Mouse (Mus musculus): Measurements from ENCODE around the gene Rasa4. TPM values are rescaled to one million over a fixed set of nuclear protein-coding genes. Genes with fewer than 3 reads are reported as not detected.
"Not testable (repeated sequence)": the region's sequence is repeated elsewhere in the genome, so short reads cannot be mapped to it uniquely, and the experiment has no call there.

Rasa4 gene
- polyA plus RNA-seq, 1 experiment from 2014 or later = 4.7 TPM

GRCm38 (mm10) chr5:136057085-136057484 is 26.6 kb upstream of the Rasa4 start:
- DNase-seq (ENCODE audit: low spot score) (no peak), ATAC-seq (ENCODE audit: insufficient read depth, low FRiP score, low TSS enrichment) (no peak)
- Histone ChIP-seq H3K27me3 (ENCODE audit: control insufficient read depth, insufficient read depth, low read length) (no peaks in the 10 kb centered on the region), H3K36me3 (ENCODE audit: control insufficient read depth, insufficient read depth, low read length) (no peaks in the 10 kb centered on the region), H3K9ac (ENCODE audit: low read length) (no peak overlapping the region), H3K4me2 (ENCODE audit: low read depth) (no peak overlapping the region), H3K9me3 (ENCODE audit: control insufficient read depth, low read length) (no peaks in the 10 kb centered on the region), H3K4me1 (ENCODE audit: control insufficient read depth, insufficient read depth, low read length) (peaks cover 3% of the 10 kb centered on the region; the same call in 1 of the 2 replicates), H3K4me3 (ENCODE audit: low read depth, low read length) (no peak overlapping the region), H3K27ac (ENCODE audit: low read depth, low read length) (no peak overlapping the region)
- 26% methylated on average over 8 of the region's 8 CpGs for WGBS

- H3K4me2 ChIP-seq (ENCODE audit: low read depth) = no peak overlapping the region
- H3K9me3 ChIP-seq (ENCODE audit: control insufficient read depth, low read length) = no peaks in the 10 kb centered on the region
- 16% methylated on average over 12 of the region's 12 CpGs for WGBS
- DNase-seq (ENCODE audit: low spot score) (peak; percentile 83), ATAC-seq (ENCODE audit: insufficient read depth, low FRiP score, low TSS enrichment) (no peak)
- H3K36me3 ChIP-seq (ENCODE audit: control insufficient read depth, insufficient read depth, low read length) = no peaks in the 10 kb centered on the region
- H3K4me1 ChIP-seq (ENCODE audit: control insufficient read depth, insufficient read depth, low read length) = peaks cover 3% of the 10 kb centered on the region; the same call in 1 of the 2 replicates
- H3K27me3 ChIP-seq (ENCODE audit: control insufficient read depth, insufficient read depth, low read length) = no peaks in the 10 kb centered on the region
- H3K9ac ChIP-seq (ENCODE audit: low read length) = no peak overlapping the region
- no peak overlapping the region for H3K27ac ChIP-seq (ENCODE audit: low read depth, low read length)
- no peak overlapping the region for H3K4me3 ChIP-seq (ENCODE audit: low read depth, low read length)
These were observed 22.1 kb upstream of the Rasa4 start for GRCm38 (mm10) chr5:136061567-136061966.

- Histone ChIP-seq H3K27me3 (ENCODE audit: control insufficient read depth, insufficient read depth, low read length) (no peaks in the 10 kb centered on the region), H3K27ac (ENCODE audit: low read depth, low read length) (no peak overlapping the region), H3K4me1 (ENCODE audit: control insufficient read depth, insufficient read depth, low read length) (peaks cover 3% of the 10 kb centered on the region; the same call in 1 of the 2 replicates), H3K9ac (ENCODE audit: low read length) (no peak overlapping the region), H3K4me2 (ENCODE audit: low read depth) (no peak overlapping the region), H3K36me3 (ENCODE audit: control insufficient read depth, insufficient read depth, low read length) (no peaks in the 10 kb centered on the region), H3K9me3 (ENCODE audit: control insufficient read depth, low read length) (no peaks in the 10 kb centered on the region), H3K4me3 (ENCODE audit: low read depth, low read length) (no peak overlapping the region)
- DNase-seq (ENCODE audit: low spot score) (no peak), ATAC-seq (ENCODE audit: insufficient read depth, low FRiP score, low TSS enrichment) (no peak)
- WGBS = 92% methylated on average over 10 of the region's 10 CpGs
These were observed 19.8 kb upstream of the Rasa4 start for GRCm38 (mm10) chr5:136063920-136064319.

- H3K4me3 ChIP-seq (ENCODE audit: low read depth, low read length); H3K4me2 ChIP-seq (ENCODE audit: low read depth); DNase-seq (ENCODE audit: low spot score); ATAC-seq (ENCODE audit: insufficient read depth, low FRiP score, low TSS enrichment); H3K9ac ChIP-seq (ENCODE audit: low read length); H3K27ac ChIP-seq (ENCODE audit: low read depth, low read length); H3K4me1 ChIP-seq (ENCODE audit: control insufficient read depth, insufficient read depth, low read length); H3K9me3 ChIP-seq (ENCODE audit: control insufficient read depth, low read length); H3K36me3 ChIP-seq (ENCODE audit: control insufficient read depth, insufficient read depth, low read length); H3K27me3 ChIP-seq (ENCODE audit: control insufficient read depth, insufficient read depth, low read length): not testable (repeated sequence)
- WGBS = 79% methylated on average over 11 of the region's 11 CpGs
These were observed 17.1 kb upstream of the Rasa4 start for GRCm38 (mm10) chr5:136066404-136067148.

GRCm38 (mm10) chr5:136069411-136069810 is 14.3 kb upstream of the Rasa4 start:
- Histone ChIP-seq H3K9me3 (ENCODE audit: control insufficient read depth, low read length) (no peaks in the 10 kb centered on the region), H3K4me3 (ENCODE audit: low read depth, low read length) (no peak overlapping the region), H3K36me3 (ENCODE audit: control insufficient read depth, insufficient read depth, low read length) (no peaks in the 10 kb centered on the region), H3K27me3 (ENCODE audit: control insufficient read depth, insufficient read depth, low read length) (no peaks in the 10 kb centered on the region), H3K4me1 (ENCODE audit: control insufficient read depth, insufficient read depth, low read length) (no peaks in the 10 kb centered on the region), H3K9ac (ENCODE audit: low read length) (no peak overlapping the region), H3K27ac (ENCODE audit: low read depth, low read length) (no peak overlapping the region), H3K4me2 (ENCODE audit: low read depth) (no peak overlapping the region)
- no peak for DNase-seq (ENCODE audit: low spot score)
- no peak for ATAC-seq (ENCODE audit: insufficient read depth, low FRiP score, low TSS enrichment)
- 70% methylated on average over 2 of the region's 2 CpGs for WGBS

GRCm38 (mm10) chr5:136073051-136073450 is 10.7 kb upstream of the Rasa4 start:
- no peak overlapping the region for H3K4me2 ChIP-seq (ENCODE audit: low read depth)
- 73% methylated on average over 6 of the region's 6 CpGs for WGBS

GRCm38 (mm10) chr5:136073526-136073925 is 10.2 kb upstream of the Rasa4 start:
- Histone ChIP-seq H3K9ac (ENCODE audit: low read length) (no peak overlapping the region), H3K4me3 (ENCODE audit: low read depth, low read length) (no peak overlapping the region), H3K36me3 (ENCODE audit: control insufficient read depth, insufficient read depth, low read length) (no peaks in the 10 kb centered on the region), H3K27me3 (ENCODE audit: control insufficient read depth, insufficient read depth, low read length) (no peaks in the 10 kb centered on the region), H3K27ac (ENCODE audit: low read depth, low read length) (no peak overlapping the region), H3K4me2 (ENCODE audit: low read depth) (no peak overlapping the region), H3K4me1 (ENCODE audit: control insufficient read depth, insufficient read depth, low read length) (no peaks in the 10 kb centered on the region), H3K9me3 (ENCODE audit: control insufficient read depth, low read length) (no peaks in the 10 kb centered on the region)
- ATAC-seq (ENCODE audit: insufficient read depth, low FRiP score, low TSS enrichment) = no peak
- DNase-seq (ENCODE audit: low spot score) = no peak
- 66% methylated on average over 11 of the region's 11 CpGs for WGBS

More at GRCm38 (mm10) chr5:136073051-136073450, 10.7 kb upstream of the Rasa4 start:
- Histone ChIP-seq H3K27me3 (ENCODE audit: control insufficient read depth, insufficient read depth, low read length) (no peaks in the 10 kb centered on the region), H3K9ac (ENCODE audit: low read length) (no peak overlapping the region), H3K4me3 (ENCODE audit: low read depth, low read length) (no peak overlapping the region), H3K27ac (ENCODE audit: low read depth, low read length) (no peak overlapping the region), H3K9me3 (ENCODE audit: control insufficient read depth, low read length) (no peaks in the 10 kb centered on the region), H3K36me3 (ENCODE audit: control insufficient read depth, insufficient read depth, low read length) (no peaks in the 10 kb centered on the region), H3K4me1 (ENCODE audit: control insufficient read depth, insufficient read depth, low read length) (no peaks in the 10 kb centered on the region)
- no peak for ATAC-seq (ENCODE audit: insufficient read depth, low FRiP score, low TSS enrichment)
- no peak for DNase-seq (ENCODE audit: low spot score)

GRCm38 (mm10) chr5:136075076-136075475 is 8.6 kb upstream of the Rasa4 start:
- Histone ChIP-seq H3K36me3 (ENCODE audit: control insufficient read depth, insufficient read depth, low read length) (no peaks in the 10 kb centered on the region), H3K9ac (ENCODE audit: low read length) (no peak overlapping the region), H3K4me2 (ENCODE audit: low read depth) (no peak overlapping the region), H3K4me1 (ENCODE audit: control insufficient read depth, insufficient read depth, low read length) (no peaks in the 10 kb centered on the region), H3K27me3 (ENCODE audit: control insufficient read depth, insufficient read depth, low read length) (no peaks in the 10 kb centered on the region), H3K4me3 (ENCODE audit: low read depth, low read length) (no peak overlapping the region), H3K9me3 (ENCODE audit: control insufficient read depth, low read length) (no peaks in the 10 kb centered on the region), H3K27ac (ENCODE audit: low read depth, low read length) (no peak overlapping the region)
- DNase-seq (ENCODE audit: low spot score) (no peak), ATAC-seq (ENCODE audit: insufficient read depth, low FRiP score, low TSS enrichment) (no peak)
- WGBS = 92% methylated on average over 5 of the region's 5 CpGs

GRCm38 (mm10) chr5:136076284-136076683 is 7.4 kb upstream of the Rasa4 start:
- WGBS = 61% methylated on average over 7 of the region's 7 CpGs
- Histone ChIP-seq H3K4me2 (ENCODE audit: low read depth) (no peak overlapping the region), H3K27me3 (ENCODE audit: control insufficient read depth, insufficient read depth, low read length) (no peaks in the 10 kb centered on the region), H3K9ac (ENCODE audit: low read length) (no peak overlapping the region), H3K9me3 (ENCODE audit: control insufficient read depth, low read length) (no peaks in the 10 kb centered on the region), H3K27ac (ENCODE audit: low read depth, low read length) (no peak overlapping the region), H3K36me3 (ENCODE audit: control insufficient read depth, insufficient read depth, low read length) (no peaks in the 10 kb centered on the region), H3K4me1 (ENCODE audit: control insufficient read depth, insufficient read depth, low read length) (no peaks in the 10 kb centered on the region), H3K4me3 (ENCODE audit: low read depth, low read length) (no peak overlapping the region)
- no peak for ATAC-seq (ENCODE audit: insufficient read depth, low FRiP score, low TSS enrichment)
- no peak for DNase-seq (ENCODE audit: low spot score)

Measured in neural tube, embryonic 11.5 days (tissue).